Mouse (Mus musculus) liver, adult 2 months (tissue): ENCODE data around the gene Pitpnb. TPM values are rescaled to one million over a fixed set of nuclear protein-coding genes. Genes with fewer than 3 reads are reported as not detected.
A peak's percentile ranks its signal among the peaks of the same experiment; 100 is the strongest.

Source experiments
- DNase-seq: peaks from one replicate; pipeline ENCODE4 v3.0.0-alpha.2; 2011; ENCODE audit warnings: low read depth, low spot score; ENCODE audit errors: extremely low read depth
- H3K27ac ChIP-seq: fragments of 200-500 bp; replicated peaks from 2 replicates; pipeline ENCODE4 v1.5.1; 2012; ENCODE audit warnings: low read depth, mild to moderate bottlenecking, control low read depth, inconsistent platforms, low read length; ENCODE audit not compliant: insufficient read depth
- H3K27me3 ChIP-seq: fragments of 200-500 bp; 2 replicates; pipeline ENCODE4 v1.6.1; 2012; ENCODE audit warnings: mild to moderate bottlenecking, moderate library complexity, low read length, inconsistent platforms; ENCODE audit not compliant: control insufficient read depth, insufficient read depth
- H3K36me3 ChIP-seq: fragments of 200-500 bp; 2 replicates; pipeline ENCODE4 v1.6.1; 2012; ENCODE audit warnings: low read length, inconsistent platforms; ENCODE audit not compliant: control insufficient read depth, insufficient read depth
- H3K4me1 ChIP-seq: fragments of 200-500 bp; 2 replicates; pipeline ENCODE4 v1.6.1; 2011; ENCODE audit warnings: low read length; ENCODE audit not compliant: control insufficient read depth, insufficient read depth
- H3K4me3 ChIP-seq: fragments of 200-500 bp; 2 replicates; pipeline ENCODE4 v1.5.1; 2011; ENCODE audit warnings: low read depth, mild to moderate bottlenecking, control low read depth, low read length, moderate library complexity; ENCODE audit not compliant: insufficient read depth
- H3K79me2 ChIP-seq: fragments of 200-500 bp; 2 replicates; pipeline ENCODE4 v1.6.1; 2012; ENCODE audit warnings: inconsistent platforms, mild to moderate bottlenecking, low read length, moderate library complexity; ENCODE audit not compliant: control insufficient read depth, insufficient read depth
- H3K9ac ChIP-seq: fragments of 200-500 bp; 2 replicates; pipeline ENCODE4 v1.6.1; 2012; ENCODE audit warnings: low read depth, mild to moderate bottlenecking, control low read depth, inconsistent platforms, low read length
- CTCF ChIP-seq: fragments of 200-500 bp; IDR thresholded peaks from 2 replicates; pipeline ENCODE4 v1.5.1; 2011; ENCODE audit warnings: low read depth, low read length, control low read depth
- POLR2A ChIP-seq: fragments of 200-500 bp; IDR thresholded peaks from 2 replicates; pipeline ENCODE4 v1.6.1; 2011; ENCODE audit warnings: low read length, control low read depth; ENCODE audit not compliant: insufficient read depth; ENCODE audit errors: extremely low read depth
- WGBS: fragments of 180-500 bp; shearing (Covaris S2); methylation state at CpG from one replicate; pipeline ENCODE4 v1.1.7; 2018; 5-methylcytosine and 5-hydroxymethylcytosine counted together
- polyA plus RNA-seq: library from polyadenylated mRNA; depleted of rRNA; stranded (reverse); fragments of >200 nt; gene quantifications from 2 replicates; pipeline ENCODE4 v1.2.3, GENCODE M21; 2012
- total RNA-seq: library from RNA; depleted of rRNA; stranded (reverse); fragments of >200 nt; gene quantifications from 2 replicates; pipeline ENCODE4 v1.2.3, GENCODE M21; 2014

Pitpnb gene
- total and polyA plus RNA-seq, 2 experiments: 19.3 to 48.6 TPM

- Histone ChIP-seq H3K79me2 (no peaks in the 10 kb centered on the region), H3K36me3 (peaks cover 32% of the 10 kb centered on the region), H3K27me3 (no peaks in the 10 kb centered on the region), H3K27ac (no peak overlapping the region), H3K4me3 (no peak overlapping the region), H3K9ac (no peak overlapping the region), H3K4me1 (no peaks in the 10 kb centered on the region)
- 93% methylated on average over 5 of the region's 5 CpGs for WGBS
- TF ChIP-seq POLR2A (no peak), CTCF (no peak)
- DNase-seq: no peak
Measured at GRCm38 (mm10) chr5:111366140-111366539, 35.6 kb downstream of the Pitpnb start.

GRCm38 (mm10) chr5:111367937-111368517 is 37.5 kb downstream of the Pitpnb start:
- Histone ChIP-seq H3K27ac (no peak overlapping the region), H3K36me3 (peaks cover 43% of the 10 kb centered on the region)
- no peak for TF ChIP-seq CTCF
- no peak for TF ChIP-seq POLR2A

GRCm38 (mm10) chr5:111368576-111368975 is 38.0 kb downstream of the Pitpnb start:
- 96% methylated on average over 5 of the region's 5 CpGs for WGBS
- Histone ChIP-seq H3K27ac (no peak overlapping the region), H3K27me3 (no peaks in the 10 kb centered on the region), H3K9ac (no peak overlapping the region), H3K4me3 (no peak overlapping the region), H3K36me3 (peaks cover 48% of the 10 kb centered on the region), H3K79me2 (no peaks in the 10 kb centered on the region), H3K4me1 (no peaks in the 10 kb centered on the region)
- no peak for DNase-seq
- TF ChIP-seq POLR2A (no peak), CTCF (no peak)

More at GRCm38 (mm10) chr5:111367937-111368517, 37.5 kb downstream of the Pitpnb start:
- Histone ChIP-seq H3K79me2 (no peaks in the 10 kb centered on the region), H3K27me3 (no peaks in the 10 kb centered on the region), H3K4me3 (no peak overlapping the region), H3K4me1 (no peaks in the 10 kb centered on the region), H3K9ac (no peak overlapping the region)
- no peak for DNase-seq
- 94% methylated on average over 11 of the region's 11 CpGs for WGBS

- H3K27me3 ChIP-seq: no peaks in the 10 kb centered on the region
- no peak for TF ChIP-seq CTCF
- TF ChIP-seq POLR2A: no peak
- no peak overlapping the region for H3K4me3 ChIP-seq
- peak; percentile 20 for DNase-seq
- H3K36me3 ChIP-seq: peaks cover 41% of the 10 kb centered on the region
- H3K4me1 ChIP-seq: peaks cover 9% of the 10 kb centered on the region
- no peak overlapping the region for H3K9ac ChIP-seq
- 39% methylated on average over 4 of the region's 4 CpGs for WGBS
- no peaks in the 10 kb centered on the region for H3K79me2 ChIP-seq
- no peak overlapping the region for H3K27ac ChIP-seq
Measured at GRCm38 (mm10) chr5:111375616-111376015, 45.1 kb downstream of the Pitpnb start.

- Histone ChIP-seq H3K4me1 (peaks cover 9% of the 10 kb centered on the region), H3K9ac (no peak overlapping the region), H3K36me3 (peaks cover 39% of the 10 kb centered on the region), H3K27me3 (no peaks in the 10 kb centered on the region), H3K4me3 (no peak overlapping the region), H3K27ac (no peak overlapping the region), H3K79me2 (no peaks in the 10 kb centered on the region)
- DNase-seq: no peak
- no peak for TF ChIP-seq POLR2A
- TF ChIP-seq CTCF: no peak
- WGBS: 96% methylated on average over 24 of the region's 24 CpGs
Measured at GRCm38 (mm10) chr5:111376276-111377020, 45.9 kb downstream of the Pitpnb start.
